Mouse (Mus musculus) forebrain, embryonic 13.5 days (tissue): Measurements from ENCODE around the gene 1110059E24Rik. TPM values are rescaled to one million over a fixed set of nuclear protein-coding genes. Genes with fewer than 3 reads are reported as not detected.
A peak's percentile ranks its signal among the peaks of the same experiment; 100 is the strongest.
"Not testable (repeated sequence)": the region's sequence is repeated elsewhere in the genome, so short reads cannot be mapped to it uniquely, and the experiment has no call there.

Experiments used
- ATAC-seq: fragments of 200-750 bp; cut with Nextera tagmentation; 2 replicates; pipeline ENCODE4 v1.8.0; 2017
- H3K27ac ChIP-seq: fragments of 300-500 bp; sonication (generic); 2 replicates; pipeline ENCODE4 v1.5.1; 2015; ENCODE audit warnings: inconsistent platforms, mild to moderate bottlenecking, moderate library complexity
- H3K27me3 ChIP-seq: fragments of 300-500 bp; sonication (generic); 2 replicates; pipeline ENCODE4 v1.6.1; 2015; ENCODE audit warnings: mild to moderate bottlenecking, inconsistent platforms
- H3K36me3 ChIP-seq: fragments of 300-500 bp; sonication (generic); 2 replicates; pipeline ENCODE4 v1.6.1; 2015; ENCODE audit warnings: mild to moderate bottlenecking, inconsistent platforms; ENCODE audit not compliant: poor library complexity, severe bottlenecking
- H3K4me1 ChIP-seq: fragments of 300-500 bp; sonication (generic); 2 replicates; pipeline ENCODE4 v1.6.1; 2015; ENCODE audit warnings: inconsistent platforms
- H3K4me2 ChIP-seq: fragments of 300-500 bp; sonication (generic); 2 replicates; pipeline ENCODE4 v1.6.1; 2015; ENCODE audit warnings: inconsistent platforms, mild to moderate bottlenecking, moderate library complexity
- H3K4me3 ChIP-seq: fragments of 300-500 bp; sonication (generic); 2 replicates; pipeline ENCODE4 v1.5.1; 2015; ENCODE audit warnings: mild to moderate bottlenecking, inconsistent platforms
- H3K9ac ChIP-seq: fragments of 300-500 bp; sonication (generic); 2 replicates; pipeline ENCODE4 v1.6.1; 2015; ENCODE audit warnings: mild to moderate bottlenecking, inconsistent platforms
- H3K9me3 ChIP-seq: fragments of 300-500 bp; sonication (generic); replicated peaks from 2 replicates; pipeline ENCODE4 v1.6.1; 2016; ENCODE audit warnings: inconsistent platforms
- WGBS: fragments of 180-500 bp; shearing (Covaris S2); methylation state at CpG from one replicate; pipeline ENCODE4 v1.1.7; 2015; 5-methylcytosine and 5-hydroxymethylcytosine counted together
- polyA plus RNA-seq: library from polyadenylated mRNA; unstranded; fragments of >200 nt; fragmentation: Nextera tagmentation; extraction: Ambion mirVana; gene quantifications from 2 replicates; pipeline ENCODE4 v1.2.1, GENCODE M21; 2015

Gene 1110059E24Rik
- polyA plus RNA-seq, 1 experiment from 2014 or later, result 69.9 TPM

DNA sequence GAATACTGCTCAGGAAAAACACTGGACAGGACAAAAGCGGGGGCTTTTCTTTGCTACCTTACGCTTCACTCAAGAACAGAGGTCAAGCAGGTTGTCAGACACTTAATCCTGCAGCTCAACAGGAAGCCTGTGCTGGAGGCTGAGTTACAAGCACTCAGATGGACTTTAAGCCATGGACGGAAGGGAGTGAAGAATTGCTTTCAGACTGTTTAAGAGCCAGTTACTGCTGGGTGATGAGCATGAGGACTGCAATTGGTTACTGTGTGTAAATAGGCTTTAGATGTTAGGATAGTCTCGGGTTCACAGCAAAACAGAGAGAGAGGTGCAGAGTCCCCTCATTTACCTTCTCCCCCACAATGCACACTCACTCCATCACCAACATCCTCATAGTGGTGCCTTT, 7.5 kb downstream of the 1110059E24Rik start:
- 70% methylated on average over 4 of the region's 4 CpGs for WGBS
- Histone ChIP-seq H3K4me1 (no peaks in the 10 kb centered on the region), H3K4me3 (no peak overlapping the region), H3K4me2 (no peak overlapping the region), H3K36me3 (no peaks in the 10 kb centered on the region), H3K27ac (no peak overlapping the region), H3K9me3 (no peaks in the 10 kb centered on the region), H3K27me3 (no peaks in the 10 kb centered on the region), H3K9ac (no peak overlapping the region)
- no peak for ATAC-seq

DNA sequence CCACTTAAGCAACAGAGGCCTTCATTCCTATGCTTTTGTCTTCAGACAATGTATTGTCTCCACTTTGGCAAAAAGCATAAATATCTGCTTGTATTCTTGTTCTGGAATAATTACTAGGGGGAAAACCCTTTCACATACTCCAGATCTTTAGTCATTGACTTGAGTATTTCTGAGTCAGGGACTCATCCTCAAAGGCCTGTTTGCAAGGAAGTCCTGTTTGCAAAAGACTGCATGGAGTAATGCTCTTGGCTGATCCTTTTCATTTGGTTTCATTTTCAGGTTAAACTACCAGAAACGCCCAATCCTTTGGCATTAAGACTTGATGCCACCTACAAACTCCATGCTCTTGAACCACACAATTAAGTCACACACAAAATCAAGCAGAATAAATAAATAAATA, 8.8 kb downstream of the 1110059E24Rik start:
- Histone ChIP-seq H3K4me3 (no peak overlapping the region), H3K27ac (no peak overlapping the region), H3K27me3 (no peaks in the 10 kb centered on the region), H3K36me3 (no peaks in the 10 kb centered on the region), H3K9ac (no peak overlapping the region), H3K4me1 (no peaks in the 10 kb centered on the region), H3K4me2 (no peak overlapping the region), H3K9me3 (no peaks in the 10 kb centered on the region)
- 88% methylated on average over 1 of the region's 1 CpGs for WGBS
- ATAC-seq, result no peak

DNA sequence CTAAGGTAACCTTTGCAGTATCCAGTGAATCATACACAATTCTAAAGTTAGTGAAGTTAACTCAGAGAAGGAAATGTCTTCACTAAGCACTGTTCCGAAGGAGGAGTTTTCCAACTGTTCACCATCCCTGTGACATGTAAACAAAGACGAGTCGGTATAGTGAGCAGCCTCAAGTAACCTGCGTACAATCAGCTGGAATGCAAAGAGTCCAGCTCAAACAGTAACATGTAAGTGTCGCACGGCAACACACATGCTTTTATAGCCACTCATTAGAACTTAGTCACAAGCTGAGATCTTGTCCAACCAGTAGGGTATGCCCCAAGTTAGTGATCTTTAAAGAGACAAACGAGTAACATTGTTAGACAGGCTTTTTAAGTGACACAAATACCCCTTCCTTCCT, 15.1 kb downstream of the 1110059E24Rik start:
- WGBS, result 83% methylated on average over 7 of the region's 7 CpGs
- no peak for ATAC-seq
- H3K4me3 ChIP-seq, result no peak overlapping the region

DNA sequence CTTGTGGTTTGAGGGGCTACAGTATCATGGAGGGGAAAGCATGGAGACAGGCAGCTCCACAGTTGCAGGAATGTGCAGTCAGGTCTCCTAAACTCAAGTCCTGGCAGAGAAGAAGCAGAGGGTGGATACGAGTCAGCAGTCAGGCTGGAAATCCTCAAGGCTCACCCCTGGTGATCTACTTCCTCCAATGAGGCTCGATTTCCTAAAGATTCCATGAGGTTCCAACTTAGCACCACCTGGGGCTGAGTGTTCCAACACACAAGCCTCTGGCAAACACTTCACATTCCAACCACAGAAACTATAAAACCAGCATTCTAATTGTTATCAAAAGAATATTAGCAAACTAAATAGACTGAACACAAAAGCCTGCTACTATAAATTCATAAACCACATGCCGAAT, 15.9 kb downstream of the 1110059E24Rik start:
- H3K27ac ChIP-seq, result no peak overlapping the region

More for the DNA sequence above, 15.1 kb downstream of the 1110059E24Rik start:
- no peak overlapping the region for H3K27ac ChIP-seq
- no peak overlapping the region for H3K9ac ChIP-seq
- H3K4me1 ChIP-seq, result no peaks in the 10 kb centered on the region
- no peaks in the 10 kb centered on the region for H3K36me3 ChIP-seq
- H3K4me2 ChIP-seq, result no peak overlapping the region
- H3K27me3 ChIP-seq, result no peaks in the 10 kb centered on the region
- H3K9me3 ChIP-seq, result no peaks in the 10 kb centered on the region

DNA sequence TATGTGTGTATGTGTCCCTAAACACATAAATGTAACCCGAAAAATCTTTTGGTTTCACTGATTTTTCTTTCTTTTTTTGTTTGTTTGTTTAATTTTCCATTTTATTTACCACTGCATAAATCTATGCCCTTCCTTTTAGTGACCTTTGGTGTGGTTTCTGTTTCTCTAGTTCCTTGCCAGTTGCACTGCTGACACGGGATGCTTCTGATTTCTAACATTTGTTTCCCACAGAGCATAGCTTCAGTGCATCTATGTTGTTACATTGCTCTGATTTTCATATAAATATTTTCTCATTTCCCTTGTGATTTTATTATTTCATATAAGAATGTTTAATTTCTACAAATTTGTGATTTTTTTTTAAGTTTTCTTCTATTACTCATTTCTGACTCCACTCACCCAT, 17.4 kb downstream of the 1110059E24Rik start:
- Histone ChIP-seq H3K4me3 (no peak overlapping the region), H3K27ac (no peak overlapping the region), H3K4me2 (no peak overlapping the region), H3K9ac (no peak overlapping the region), H3K4me1 (no peaks in the 10 kb centered on the region), H3K36me3 (no peaks in the 10 kb centered on the region), H3K9me3 (no peaks in the 10 kb centered on the region), H3K27me3 (no peaks in the 10 kb centered on the region)
- WGBS, result 93% methylated on average over 2 of the region's 2 CpGs
- ATAC-seq, result no peak

More for the DNA sequence above, 15.9 kb downstream of the 1110059E24Rik start:
- no peak for ATAC-seq
- Histone ChIP-seq H3K4me2 (no peak overlapping the region), H3K27me3 (no peaks in the 10 kb centered on the region), H3K4me1 (no peaks in the 10 kb centered on the region), H3K36me3 (no peaks in the 10 kb centered on the region), H3K9ac (no peak overlapping the region), H3K9me3 (no peaks in the 10 kb centered on the region), H3K4me3 (no peak overlapping the region)
- 97% methylated on average over 3 of the region's 3 CpGs for WGBS

DNA sequence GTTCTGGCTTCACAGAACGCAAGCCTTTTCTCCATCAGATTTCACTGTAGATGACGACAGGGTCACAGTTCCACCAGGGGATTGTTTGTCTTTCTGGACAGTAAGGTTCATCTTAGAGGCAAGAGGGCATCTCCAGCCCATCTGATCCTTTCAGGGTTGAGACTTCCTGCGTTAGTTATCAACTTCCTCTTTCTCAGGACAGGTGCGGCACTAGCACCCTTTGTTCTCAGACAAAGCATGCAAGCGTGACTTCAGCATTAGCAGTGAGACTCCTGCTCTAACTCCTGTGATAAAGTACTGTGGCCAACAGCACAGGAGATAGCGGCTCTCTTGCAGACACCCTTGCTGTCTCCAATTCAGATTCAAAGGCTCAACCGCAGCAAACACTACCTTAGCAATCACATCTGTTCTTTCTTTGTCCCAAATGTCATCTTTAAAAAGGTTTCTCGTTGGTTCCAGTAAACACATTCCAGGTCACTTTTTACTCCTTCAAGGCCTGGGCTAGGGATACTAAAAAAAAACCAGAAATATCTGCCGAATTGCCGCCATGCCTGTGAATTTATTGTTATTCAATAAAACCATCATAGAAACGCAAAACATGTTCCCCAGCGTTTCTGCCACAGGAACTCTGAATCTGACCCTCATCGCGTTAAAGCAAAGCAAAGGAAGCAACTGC, 22.0 kb downstream of the 1110059E24Rik start:
- no peak overlapping the region for H3K9ac ChIP-seq
- 74% methylated on average over 14 of the region's 14 CpGs for WGBS
- H3K4me3 ChIP-seq, result no peak overlapping the region
- no peaks in the 10 kb centered on the region for H3K36me3 ChIP-seq
- no peak for ATAC-seq
- no peaks in the 10 kb centered on the region for H3K9me3 ChIP-seq
- peaks cover 6% of the 10 kb centered on the region; the same call in 1 of the 2 replicates for H3K4me1 ChIP-seq
- no peak overlapping the region for H3K4me2 ChIP-seq
- H3K27me3 ChIP-seq, result no peaks in the 10 kb centered on the region
- no peak overlapping the region for H3K27ac ChIP-seq

DNA sequence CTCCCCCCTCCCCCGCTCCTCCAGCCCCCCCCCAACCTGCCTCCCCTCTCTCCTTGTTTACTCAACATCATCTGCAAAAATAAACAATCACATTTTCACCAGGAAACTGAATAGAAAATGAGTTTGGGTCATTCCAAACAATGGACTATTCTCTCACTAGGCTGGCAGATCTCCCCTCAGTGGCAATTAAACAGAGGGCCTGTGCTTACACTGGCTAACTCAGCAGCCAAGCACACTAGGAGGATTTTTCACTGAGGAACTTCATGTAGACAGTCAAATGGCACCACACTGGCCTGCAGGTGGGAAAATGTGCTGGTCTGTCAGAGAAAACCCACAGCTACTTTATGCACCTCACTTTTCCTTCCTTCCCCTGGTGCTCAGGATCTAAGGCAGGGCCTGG, 23.3 kb downstream of the 1110059E24Rik start:
- Histone ChIP-seq H3K4me1 (peaks cover 6% of the 10 kb centered on the region; the same call in 1 of the 2 replicates), H3K4me3 (no peak overlapping the region), H3K4me2 (no peak overlapping the region), H3K9me3 (no peaks in the 10 kb centered on the region), H3K27me3 (no peaks in the 10 kb centered on the region), H3K9ac (no peak overlapping the region), H3K36me3 (no peaks in the 10 kb centered on the region), H3K27ac (no peak overlapping the region)
- ATAC-seq, result no peak
- no CpG with 5 or more reads among the region's 1 CpGs for WGBS

DNA sequence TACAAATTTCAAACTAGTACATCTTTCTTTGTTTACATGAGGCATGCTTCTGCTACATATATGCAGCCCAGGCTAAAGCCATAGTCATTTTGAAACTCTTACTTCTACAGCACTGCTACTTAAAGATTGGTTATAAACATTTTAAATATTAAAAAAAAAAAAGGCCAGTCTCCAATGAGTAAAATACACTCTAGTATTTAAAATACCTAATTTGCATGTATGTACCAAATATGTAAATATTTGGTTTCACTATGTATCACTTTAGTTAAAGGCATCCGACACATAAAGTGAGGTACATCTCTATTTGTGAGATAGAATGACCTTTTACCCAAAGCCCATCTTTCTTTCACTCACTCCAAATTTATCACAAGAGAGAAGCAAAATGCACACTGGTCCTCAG, 23.7 kb downstream of the 1110059E24Rik start:
- WGBS, result 98% methylated on average over 1 of the region's 1 CpGs
- H3K36me3 ChIP-seq, result no peaks in the 10 kb centered on the region
- H3K4me2 ChIP-seq, result no peak overlapping the region
- peaks cover 6% of the 10 kb centered on the region; the same call in 1 of the 2 replicates for H3K4me1 ChIP-seq
- no peaks in the 10 kb centered on the region for H3K27me3 ChIP-seq
- no peak overlapping the region for H3K4me3 ChIP-seq
- H3K27ac ChIP-seq, result no peak overlapping the region
- ATAC-seq, result no peak
- no peaks in the 10 kb centered on the region for H3K9me3 ChIP-seq
- H3K9ac ChIP-seq, result no peak overlapping the region

DNA sequence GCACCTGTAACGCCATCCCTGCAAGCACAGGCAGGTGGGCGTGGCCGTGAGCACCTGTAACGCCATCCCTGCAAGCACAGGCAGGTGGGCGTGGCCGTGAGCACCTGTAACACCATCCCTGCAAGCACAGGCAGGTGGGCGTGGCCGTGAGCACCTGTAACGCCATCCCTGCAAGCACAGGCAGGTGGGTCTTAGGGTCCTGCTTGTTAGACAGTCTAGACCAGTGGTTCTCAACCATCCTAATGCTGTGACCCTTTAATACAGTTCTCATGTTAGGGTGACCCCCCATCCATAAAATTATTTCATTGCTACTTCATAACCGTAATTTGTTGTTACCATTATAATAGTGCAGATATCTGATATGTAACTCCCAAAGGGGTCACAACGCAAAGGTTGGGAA, 24.3 kb downstream of the 1110059E24Rik start:
- WGBS, result 68% methylated on average over 11 of the region's 11 CpGs
- H3K27me3 ChIP-seq, H3K36me3 ChIP-seq, H3K9ac ChIP-seq, H3K9me3 ChIP-seq, H3K4me3 ChIP-seq, H3K4me1 ChIP-seq, H3K4me2 ChIP-seq, H3K27ac ChIP-seq: not testable (repeated sequence)
- 0 out of 2 replicates have a peak, but pooled peaks have one; percentile 10 for ATAC-seq

DNA sequence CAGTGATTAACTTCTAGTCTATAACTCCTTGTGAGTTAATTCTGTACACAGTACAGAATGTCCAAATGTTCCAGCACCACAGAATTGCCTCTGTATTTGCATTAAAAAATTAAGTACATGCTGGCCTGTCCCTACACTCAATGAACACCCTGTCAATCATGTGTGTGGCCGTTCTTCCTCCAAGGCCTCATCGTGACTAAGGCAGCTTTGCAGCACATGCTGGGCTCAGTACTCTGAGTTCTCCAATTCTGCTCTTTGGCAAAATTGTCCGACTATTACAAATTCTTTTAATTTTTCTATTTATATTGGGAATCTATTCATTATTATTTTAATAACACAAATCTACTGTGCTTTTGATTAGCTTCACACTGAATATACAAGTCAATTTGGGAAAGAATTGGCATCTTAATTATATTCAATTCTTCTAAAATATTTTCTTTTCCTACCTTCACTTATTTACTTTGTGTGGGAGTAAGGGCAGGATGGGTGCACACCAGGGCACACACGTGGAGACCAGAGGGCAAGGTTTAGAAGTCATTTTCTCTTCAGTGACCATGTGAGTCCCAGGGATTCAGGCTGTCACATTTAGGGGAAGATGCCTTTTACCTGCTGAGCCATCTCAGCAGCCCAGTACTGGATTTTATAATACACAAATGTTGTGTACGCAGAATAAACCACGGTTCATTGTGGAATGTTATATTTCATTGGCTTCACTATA, 26.3 kb downstream of the 1110059E24Rik start:
- 86% methylated on average over 6 of the region's 6 CpGs for whole genome bisulfite sequencing
- Histone ChIP-seq H3K9me3 (no peaks in the 10 kb centered on the region), H3K4me2 (no peak overlapping the region), H3K4me1 (peaks cover 9% of the 10 kb centered on the region; the same call in 1 of the 2 replicates), H3K27ac (no peak overlapping the region), H3K36me3 (no peaks in the 10 kb centered on the region), H3K9ac (no peak overlapping the region), H3K27me3 (no peaks in the 10 kb centered on the region), H3K4me3 (no peak overlapping the region)
- no peak for ATAC-seq

DNA sequence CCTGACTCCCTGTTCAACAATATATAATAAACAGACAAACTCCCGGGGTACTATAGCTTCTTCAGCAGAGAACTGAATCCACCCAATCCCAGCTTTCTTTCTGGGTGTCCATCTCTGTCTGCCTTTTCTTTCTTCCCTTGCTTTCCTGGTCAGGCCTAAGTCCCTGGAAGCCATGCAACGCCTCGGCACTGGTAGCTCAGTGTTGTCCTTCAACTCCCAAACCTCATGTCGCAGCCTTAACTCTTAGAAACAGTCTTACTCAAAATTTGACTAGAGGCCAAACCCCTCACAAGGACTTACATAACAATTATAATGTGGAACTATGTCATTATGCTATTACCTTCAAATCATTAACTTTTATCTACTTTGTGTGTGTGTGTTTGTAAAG, 28.6 kb downstream of the 1110059E24Rik start:
- ATAC-seq, result no peak
- Histone ChIP-seq H3K9me3 (no peaks in the 10 kb centered on the region), H3K4me2 (no peak overlapping the region), H3K9ac (no peak overlapping the region), H3K27ac (no peak overlapping the region), H3K4me1 (0 out of 2 replicates have a peak, but pooled peaks cover 3% of the 10 kb centered on the region), H3K27me3 (no peaks in the 10 kb centered on the region), H3K4me3 (no peak overlapping the region), H3K36me3 (no peaks in the 10 kb centered on the region)
- WGBS, result 92% methylated on average over 4 of the region's 4 CpGs

DNA sequence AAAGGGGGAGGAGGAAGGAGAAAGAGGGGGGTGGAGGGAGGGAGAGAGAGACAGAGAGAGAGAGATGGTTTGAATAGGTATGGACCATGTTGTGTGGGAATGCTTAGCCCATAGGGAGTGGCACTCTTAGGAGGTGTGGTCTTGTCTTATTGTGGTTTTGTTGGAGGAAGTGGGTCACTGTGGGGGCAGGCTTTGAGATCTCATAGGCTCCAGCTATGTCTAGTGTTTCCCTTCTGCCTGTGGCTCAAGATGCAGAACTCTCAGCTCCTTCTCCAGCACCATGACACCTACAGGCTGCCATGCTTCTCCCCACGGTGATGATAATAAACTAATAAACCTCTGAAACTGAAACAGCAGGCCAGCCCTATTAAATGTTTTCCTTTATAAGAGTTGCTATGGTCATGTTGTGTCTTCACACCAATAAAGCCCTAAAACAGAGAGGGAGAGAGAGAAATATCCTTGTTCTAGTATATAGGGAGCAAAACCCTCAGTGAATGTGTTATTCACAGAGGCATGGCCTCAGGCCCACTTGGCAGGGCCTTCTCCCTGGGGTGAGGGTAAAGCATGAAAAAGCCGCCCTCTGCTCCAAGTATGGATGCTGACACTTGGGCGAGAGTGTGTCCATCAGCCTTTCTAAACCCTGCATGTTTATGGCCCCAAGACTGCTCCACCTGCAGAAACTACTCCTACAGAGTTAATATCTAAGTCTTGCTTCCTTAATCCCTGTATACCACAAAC, 29.2 kb downstream of the 1110059E24Rik start:
- no peaks in the 10 kb centered on the region for H3K27me3 ChIP-seq
- no peak overlapping the region for H3K9ac ChIP-seq
- 0 out of 2 replicates have a peak, but pooled peaks cover 3% of the 10 kb centered on the region for H3K4me1 ChIP-seq
- H3K9me3 ChIP-seq, result no peaks in the 10 kb centered on the region
- WGBS, result 89% methylated on average over 3 of the region's 3 CpGs
- no peak overlapping the region for H3K4me2 ChIP-seq
- no peak overlapping the region for H3K27ac ChIP-seq
- H3K36me3 ChIP-seq, result no peaks in the 10 kb centered on the region
- no peak for ATAC-seq
- no peak overlapping the region for H3K4me3 ChIP-seq
